Mouse (Mus musculus) MEL (cell line): Measurements from ENCODE around the gene Ntng1. TPM values are rescaled to one million over a fixed set of nuclear protein-coding genes. Genes with fewer than 3 reads are reported as not detected.

Source experiments
- DNase-seq: peaks from one replicate; pipeline ENCODE4 v3.0.0; 2011; ENCODE audit warnings: low read depth, low spot score
- H3K27ac ChIP-seq: 2 replicates; pipeline ENCODE4 v1.5.1; 2012; ENCODE audit warnings: low read depth, mild to moderate bottlenecking, control low read depth, low read length, moderate library complexity; ENCODE audit not compliant: control insufficient read depth
- H3K27me3 ChIP-seq, 2 experiments: fragments of 150-350 bp in 1 of 2; sonication (generic) in 1 of 2; 2 replicates each; pipeline ENCODE4 v1.6.1; 2012; ENCODE audit warnings: low read length in 2 of 2, mild to moderate bottlenecking in 2 of 2, improper control_type of control experiment in 1 of 2, moderate library complexity in 1 of 2; ENCODE audit not compliant: insufficient read depth in 2 of 2, control insufficient read depth in 1 of 2
- H3K36me3 ChIP-seq, 2 experiments: 2 replicates each; pipeline ENCODE4 v1.6.1; 2012 to 2014; ENCODE audit warnings: low read length in 2 of 2, improper control_type of control experiment in 1 of 2, inconsistent platforms in 1 of 2, mild to moderate bottlenecking in 1 of 2; ENCODE audit not compliant: insufficient read depth in 2 of 2, control insufficient read depth in 1 of 2
- H3K4me1 ChIP-seq, 2 experiments: fragments of 150-350 bp in 1 of 2; sonication (generic) in 1 of 2; 2 replicates each; pipeline ENCODE4 v1.6.1; 2012; ENCODE audit warnings: low read length in 2 of 2, improper control_type of control experiment in 1 of 2, mild to moderate bottlenecking in 1 of 2; ENCODE audit not compliant: insufficient read depth in 2 of 2, control insufficient read depth in 1 of 2
- H3K4me3 ChIP-seq, 2 experiments: fragments of 150-350 bp in 1 of 2; sonication (generic) in 1 of 2; 2 replicates each; pipeline ENCODE4 v1.5.1; 2012; ENCODE audit warnings: low read depth in 2 of 2, low read length in 2 of 2, mild to moderate bottlenecking in 2 of 2, moderate library complexity in 2 of 2, control low read depth in 1 of 2, improper control_type of control experiment in 1 of 2; ENCODE audit not compliant: control insufficient read depth in 1 of 2, insufficient read depth in 1 of 2
- H3K79me2 ChIP-seq: 2 replicates; pipeline ENCODE4 v1.6.1; 2012; ENCODE audit warnings: mild to moderate bottlenecking, low read length, moderate library complexity; ENCODE audit not compliant: control insufficient read depth, poor library complexity, insufficient read depth
- H3K9ac ChIP-seq: 2 replicates; pipeline ENCODE4 v1.6.1; 2012; ENCODE audit warnings: low read depth, mild to moderate bottlenecking, control low read depth, low read length, moderate library complexity; ENCODE audit not compliant: control insufficient read depth, poor library complexity, severe bottlenecking
- H3K9me3 ChIP-seq: fragments of 150-350 bp; sonication (generic); replicated peaks from 2 replicates; pipeline ENCODE4 v1.6.1; 2012; ENCODE audit warnings: mild to moderate bottlenecking, low read length, improper control_type of control experiment, moderate library complexity; ENCODE audit not compliant: insufficient read depth
- BHLHE40 ChIP-seq: IDR thresholded peaks from 2 replicates; pipeline ENCODE4 v1.6.1; 2012; ENCODE audit warnings: low read depth, mild to moderate bottlenecking, inconsistent platforms, low read length, improper control_type of control experiment, borderline replicate concordance
- CHD2 ChIP-seq: IDR thresholded peaks from 2 replicates; pipeline ENCODE4 v1.6.1; 2011; ENCODE audit warnings: low read length, improper control_type of control experiment
- CTCF ChIP-seq, 3 experiments: IDR thresholded peaks in 2 of 3; conservative IDR thresholded peaks in 1 of 3; 2 replicates each; pipeline ENCODE4 v1.5.1; 2011 to 2012; ENCODE audit warnings: low read length in 3 of 3, low read depth in 2 of 3, mild to moderate bottlenecking in 2 of 3, improper control_type of control experiment in 1 of 3, inconsistent platforms in 1 of 3, mixed read lengths in 1 of 3, moderate library complexity in 1 of 3; ENCODE audit not compliant: control insufficient read depth in 1 of 3, insufficient read depth in 1 of 3, poor library complexity in 1 of 3, severe bottlenecking in 1 of 3
- GATA1 ChIP-seq: IDR thresholded peaks from 2 replicates; pipeline ENCODE4 v1.6.1; 2011; ENCODE audit warnings: low read depth, low read length, improper control_type of control experiment
- JUND ChIP-seq: IDR thresholded peaks from 2 replicates; pipeline ENCODE4 v1.6.1; 2011; ENCODE audit warnings: low read depth, mild to moderate bottlenecking, improper control_type of control experiment, low read length
- MAX ChIP-seq: IDR thresholded peaks from 2 replicates; pipeline ENCODE4 v1.6.1; 2011; ENCODE audit warnings: low read length, improper control_type of control experiment
- MEF2A ChIP-seq: IDR thresholded peaks from 2 replicates; pipeline ENCODE4 v1.6.1; 2014; ENCODE audit warnings: low read depth, mild to moderate bottlenecking, inconsistent platforms, low read length, improper control_type of control experiment; ENCODE audit not compliant: poor library complexity, insufficient replicate concordance, severe bottlenecking; ENCODE audit errors: extremely low read depth
- MYB ChIP-seq: IDR thresholded peaks from 2 replicates; pipeline ENCODE4 v1.6.1; 2011; ENCODE audit warnings: mild to moderate bottlenecking, low read depth, low read length, improper control_type of control experiment
- MYC ChIP-seq: IDR thresholded peaks from 2 replicates; pipeline ENCODE4 v1.6.1; 2011; ENCODE audit warnings: low read depth, mild to moderate bottlenecking, low read length, improper control_type of control experiment, moderate library complexity
- NELFE ChIP-seq: IDR thresholded peaks from 2 replicates; pipeline ENCODE4 v1.6.1; 2011; ENCODE audit warnings: low read depth, low read length, improper control_type of control experiment
- POLR2AphosphoS5 ChIP-seq: IDR thresholded peaks from 2 replicates; pipeline ENCODE4 v1.6.1; 2012; ENCODE audit warnings: low read depth, borderline replicate concordance, mild to moderate bottlenecking, inconsistent platforms, low read length, moderate library complexity, mixed read lengths
- RAD21 ChIP-seq: IDR thresholded peaks from 2 replicates; pipeline ENCODE4 v1.6.1; 2011; ENCODE audit warnings: mild to moderate bottlenecking, low read depth, low read length, improper control_type of control experiment
- SIN3A ChIP-seq: IDR thresholded peaks from 2 replicates; pipeline ENCODE4 v1.6.1; 2012; ENCODE audit warnings: low read length, improper control_type of control experiment, inconsistent platforms
- SMC3 ChIP-seq: IDR thresholded peaks from 2 replicates; pipeline ENCODE4 v1.6.1; 2011; ENCODE audit warnings: low read depth, low read length, improper control_type of control experiment
- TAL1 ChIP-seq: IDR thresholded peaks from 2 replicates; pipeline ENCODE4 v1.6.1; 2012; ENCODE audit warnings: mild to moderate bottlenecking, inconsistent platforms, low read length, moderate library complexity, mixed read lengths
- TCF12 ChIP-seq: IDR thresholded peaks from 2 replicates; pipeline ENCODE4 v1.6.1; 2014; ENCODE audit warnings: low read depth, mild to moderate bottlenecking, inconsistent platforms, low read length, improper control_type of control experiment, moderate library complexity
- USF1 ChIP-seq: IDR thresholded peaks from 2 replicates; pipeline ENCODE4 v1.6.1; 2014; ENCODE audit warnings: low read depth, mild to moderate bottlenecking, inconsistent platforms, low read length, improper control_type of control experiment, moderate library complexity
- ZC3H11A ChIP-seq: IDR thresholded peaks from 2 replicates; pipeline ENCODE4 v1.6.1; 2012; ENCODE audit warnings: low read depth, mild to moderate bottlenecking, inconsistent platforms, low read length, improper control_type of control experiment
- ZNF384 ChIP-seq: IDR thresholded peaks from 2 replicates; pipeline ENCODE4 v1.6.1; 2012; ENCODE audit warnings: low read depth, mild to moderate bottlenecking, inconsistent platforms, low read length, improper control_type of control experiment
- polyA plus RNA-seq, 2 experiments: library from polyadenylated mRNA; stranded (reverse) in 1 of 2; unstranded in 1 of 2; fragments of >175 nt in 1 of 2; fragments of >200 nt in 1 of 2; gene quantifications; 2 replicates each; pipeline versions ENCODE4 v1.2.1 to v1.2.4; 2012; ENCODE audit warnings: low replicate concordance in 2 of 2, low read depth in 1 of 2; ENCODE audit not compliant: insufficient read length in 2 of 2, insufficient read depth in 1 of 2, missing spikeins in 1 of 2
- total RNA-seq: library from RNA; depleted of rRNA; stranded (reverse); fragments of 300-350 nt; gene quantifications from 2 replicates; pipeline ENCODE4 v1.2.3, GENCODE M21; 2012

Ntng1 gene
- total and polyA plus RNA-seq, 3 experiments, result not detected

- Histone ChIP-seq H3K27me3 (no peaks in the 10 kb centered on the region), H3K79me2 (no peaks in the 10 kb centered on the region), H3K4me1 (no peaks in the 10 kb centered on the region), H3K9me3 (no peaks in the 10 kb centered on the region), H3K4me3 (no peak overlapping the region), H3K27ac (no peak overlapping the region), H3K9ac (no peak overlapping the region), H3K36me3 (no peaks in the 10 kb centered on the region)
- DNase-seq, result no peak
- TF ChIP-seq CHD2, result no peak
- no peak for TF ChIP-seq BHLHE40
- no peak for TF ChIP-seq USF1
- no peak for TF ChIP-seq TCF12
- no peak for TF ChIP-seq MAX
- TF ChIP-seq MYB, result no peak
- no peak for TF ChIP-seq MYC
- TF ChIP-seq MEF2A, result no peak
- TF ChIP-seq GATA1, result no peak
- TF ChIP-seq RAD21, result no peak
- TF ChIP-seq ZC3H11A, result no peak
- no peak for TF ChIP-seq ZNF384
- no peak for TF ChIP-seq NELFE
Observed at GRCm38 (mm10) chr3:110010441-110010840, 133.4 kb downstream of the Ntng1 start.

GRCm38 (mm10) chr3:110000349-110000748 is 143.5 kb downstream of the Ntng1 start:
- H3K27ac ChIP-seq, result no peak overlapping the region
- DNase-seq, result no peak
- no peak overlapping the region for H3K4me3 ChIP-seq
- H3K9ac ChIP-seq, result no peak overlapping the region
- H3K79me2 ChIP-seq, result no peaks in the 10 kb centered on the region
- no peaks in the 10 kb centered on the region for H3K9me3 ChIP-seq
- H3K4me1 ChIP-seq, result no peaks in the 10 kb centered on the region
- H3K27me3 ChIP-seq, result no peaks in the 10 kb centered on the region
- TF ChIP-seq JUND, result no peak
- no peak for TF ChIP-seq CTCF (IDR thresholded peaks at IDR 0.05 in 2 of 3, conservative IDR thresholded peaks at IDR 0.05 in 1 of 3; ENCODE audit: control insufficient read depth in 1 of 3, insufficient read depth in 1 of 3, low read depth in 2 of 3, low read length in 3 of 3, poor library complexity in 1 of 3, severe bottlenecking in 1 of 3)
- no peak for TF ChIP-seq SIN3A
- TF ChIP-seq BHLHE40, result no peak
- no peak for TF ChIP-seq ZC3H11A
- no peaks in the 10 kb centered on the region for H3K36me3 ChIP-seq

DNA sequence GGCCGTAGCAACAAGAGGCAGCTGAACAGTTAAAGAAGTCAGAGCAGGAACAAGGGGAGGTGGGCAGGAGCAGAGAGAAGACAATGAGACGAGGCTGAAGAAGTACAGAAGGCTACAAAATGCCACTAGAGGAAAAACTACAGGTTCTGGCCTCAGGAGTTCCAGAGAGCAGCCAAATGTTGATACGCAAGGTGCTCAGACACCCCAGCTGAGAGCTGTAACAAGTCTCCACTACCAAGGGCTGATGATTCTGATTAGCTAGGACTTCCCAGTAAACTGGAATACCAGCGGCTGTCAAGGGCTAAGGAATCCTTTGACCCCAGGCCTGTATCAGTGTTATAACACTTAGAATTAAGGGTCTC is 148.2 kb downstream of the Ntng1 start:
- Histone ChIP-seq H3K9ac (no peak overlapping the region), H3K9me3 (no peaks in the 10 kb centered on the region), H3K36me3 (no peaks in the 10 kb centered on the region), H3K4me3 (no peak overlapping the region), H3K27ac (no peak overlapping the region), H3K79me2 (no peaks in the 10 kb centered on the region), H3K4me1 (no peaks in the 10 kb centered on the region), H3K27me3 (no peaks in the 10 kb centered on the region)
- TF ChIP-seq JUND (no peak), TAL1 (no peak), SMC3 (no peak), POLR2AphosphoS5 (no peak)
- no peak for DNase-seq
